Mouse (Mus musculus): ENCODE measurements at regions not wholly inside any gene's neighbourhood (a gene's known extent, or its start where the extent isn't known, plus 50 kb on each side); places are given as distances from the start of the nearest gene placed in this dataset.
"Not testable (repeated sequence)": the region's sequence is repeated elsewhere in the genome, so short reads cannot be mapped to it uniquely, and the experiment has no call there.

DNA sequence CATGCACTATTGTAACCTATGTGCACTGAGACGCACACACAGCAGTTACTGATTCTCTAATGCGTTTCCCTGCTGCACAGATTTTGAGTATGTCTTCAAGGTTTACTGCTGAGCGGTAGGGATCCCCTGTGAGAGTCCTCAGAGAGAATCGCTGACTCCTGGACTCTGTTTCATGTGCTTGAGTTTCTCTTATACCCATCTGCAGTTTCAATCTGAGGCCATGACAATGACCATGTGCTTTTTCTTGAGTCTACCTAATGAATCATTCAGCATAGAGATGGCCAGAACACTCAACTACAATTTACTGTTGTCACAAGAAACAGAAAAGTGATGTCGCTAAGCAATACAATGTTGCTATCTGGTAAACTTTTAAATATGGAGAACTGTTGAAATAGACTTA lies 110.8 kb upstream of the Gm5148 start:
- DNase-seq (ENCODE audit: low read depth): no peak

DNA sequence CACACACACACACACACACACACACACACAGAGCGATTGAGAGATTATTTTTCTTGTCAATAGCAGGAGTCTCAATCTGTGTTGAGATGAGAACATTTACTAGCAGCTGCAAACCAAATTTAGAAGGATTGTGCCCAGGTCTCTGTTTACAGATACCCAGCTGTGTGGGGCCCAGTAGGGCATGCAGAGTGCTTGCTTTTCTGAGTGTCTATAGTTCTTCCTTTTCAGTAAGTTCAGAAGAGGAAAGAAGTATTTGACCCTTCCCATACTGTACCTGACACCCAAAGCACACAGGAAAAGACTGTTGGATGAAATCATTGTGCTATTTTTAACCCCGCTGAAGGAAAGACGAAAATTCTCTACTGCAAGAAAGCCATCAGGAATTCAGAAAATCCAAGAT lies 110.3 kb upstream of the Gm5148 start:
- DNase-seq (ENCODE audit: low read depth): peak; percentile 19

DNA sequence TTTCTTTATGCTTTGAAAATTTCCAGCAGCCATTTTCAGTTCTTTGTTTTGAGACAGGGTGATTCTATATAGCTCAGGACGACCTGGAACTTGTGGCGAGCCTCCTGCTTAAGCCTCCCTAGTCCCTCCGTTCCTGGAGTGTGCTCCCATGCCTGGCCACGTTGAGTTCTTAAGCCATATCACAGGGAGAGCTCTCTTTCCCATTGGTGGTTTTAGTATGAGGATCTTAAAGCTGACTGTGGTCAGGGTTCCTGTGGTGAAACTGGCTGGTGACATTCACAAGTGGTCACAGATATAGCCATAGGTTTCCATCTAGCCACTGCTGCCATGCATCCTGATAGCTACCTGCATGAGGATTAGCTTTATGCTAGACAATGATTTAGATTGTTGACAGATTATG lies 109.1 kb upstream of the Gm5148 start:
- DNase-seq (ENCODE audit: low read depth): no peak

DNA sequence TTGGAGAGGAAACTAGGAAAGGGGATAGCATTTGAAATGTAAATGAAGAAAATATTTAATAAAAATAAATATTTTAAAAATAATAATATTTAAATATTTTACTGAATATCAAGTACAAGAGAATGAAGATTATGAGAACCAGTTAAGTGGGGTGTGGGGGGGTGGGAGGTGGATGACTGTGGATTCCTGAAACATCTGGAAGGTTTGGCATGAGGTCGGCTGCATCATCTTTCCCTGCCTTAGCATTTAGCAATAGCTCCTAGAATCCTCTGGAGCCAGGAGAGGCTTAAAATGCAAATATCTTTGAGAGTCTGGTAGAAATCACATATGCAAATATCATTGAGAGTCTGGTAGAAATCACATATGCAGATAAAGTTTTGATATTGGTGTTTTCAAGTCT lies 103.3 kb upstream of the Gm5148 start:
- DNase-seq (ENCODE audit: low read depth): peak; percentile 52

DNA sequence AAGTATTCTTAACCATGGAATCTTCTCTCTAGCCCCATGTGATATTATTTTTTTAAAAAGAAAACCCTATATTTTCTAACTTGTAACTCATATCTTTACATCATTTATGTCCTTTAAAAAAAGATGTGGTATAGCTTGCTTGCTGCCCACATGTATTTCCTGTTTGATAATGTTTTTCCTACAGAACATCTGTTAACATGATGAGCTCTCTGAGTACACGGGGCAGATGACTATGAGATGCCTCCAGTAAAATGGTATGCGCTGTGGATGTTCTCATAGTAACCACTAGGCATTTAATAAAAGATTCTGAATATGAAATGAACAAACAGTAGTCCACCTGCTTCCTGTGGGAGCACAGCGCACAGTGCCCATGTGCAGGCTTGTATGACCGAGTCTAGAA lies 101.3 kb upstream of the Gm5148 start:
- DNase-seq (ENCODE audit: low read depth): no peak

DNA sequence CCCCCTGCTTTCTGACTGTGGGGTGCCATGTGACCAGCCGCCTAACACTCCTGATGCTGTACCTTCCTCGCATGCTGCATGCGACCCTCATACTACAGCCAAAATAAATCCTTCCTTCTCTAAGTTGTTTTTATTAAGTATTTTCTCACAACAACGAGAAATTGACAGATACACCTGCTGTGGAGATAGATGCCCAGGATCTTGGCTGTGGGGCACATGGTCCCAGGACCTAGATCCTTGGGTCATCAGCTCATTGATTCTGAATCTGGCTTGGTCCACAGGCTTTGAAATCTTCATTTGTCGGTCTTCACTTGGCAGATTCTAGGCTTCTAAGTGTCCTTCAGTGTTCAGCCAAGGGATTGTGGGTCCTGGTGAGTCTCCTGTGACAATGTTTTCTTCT lies 100.4 kb upstream of the Gm5148 start:
- DNase-seq (ENCODE audit: low read depth): no peak

DNA sequence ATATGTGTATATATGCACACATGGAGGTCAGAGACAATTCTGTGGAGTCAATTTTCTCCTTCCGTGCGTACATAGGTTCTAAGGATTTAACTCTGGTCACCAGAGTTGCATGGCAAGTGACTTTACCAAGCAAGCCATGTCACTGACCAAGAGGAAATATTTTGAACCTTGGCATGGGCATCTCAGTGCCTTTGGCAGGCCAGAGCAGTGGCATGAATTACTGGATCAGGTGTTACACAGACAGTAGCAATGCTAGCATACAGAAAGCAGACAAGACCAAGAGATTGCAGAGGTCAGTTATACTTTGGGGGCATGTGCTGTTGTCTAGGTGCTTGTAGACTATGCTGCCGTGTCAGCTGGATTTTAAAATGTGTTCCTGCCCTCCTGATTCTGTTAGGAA lies 95.2 kb upstream of the Gm5148 start:
- no peak for DNase-seq (ENCODE audit: low read depth)

DNA sequence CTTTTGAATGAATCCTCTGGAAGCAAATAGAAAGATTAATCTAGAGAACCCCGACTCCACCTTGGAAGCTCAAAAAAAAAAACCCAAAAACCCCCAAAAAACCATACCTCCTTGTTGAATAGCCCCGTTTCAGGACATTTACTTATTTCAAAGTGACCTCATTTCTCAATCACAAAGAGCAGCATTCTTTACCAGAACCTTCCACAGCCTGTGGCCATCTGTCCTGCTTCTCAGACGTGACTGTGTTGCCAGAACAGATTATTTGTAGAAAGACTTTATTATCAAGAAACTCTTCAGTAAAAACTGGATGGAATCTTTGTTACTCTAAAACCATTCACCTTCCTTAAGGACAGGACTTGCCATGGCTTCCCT lies 93.1 kb upstream of the Gm5148 start:
- DNase-seq (ENCODE audit: low read depth): no peak

DNA sequence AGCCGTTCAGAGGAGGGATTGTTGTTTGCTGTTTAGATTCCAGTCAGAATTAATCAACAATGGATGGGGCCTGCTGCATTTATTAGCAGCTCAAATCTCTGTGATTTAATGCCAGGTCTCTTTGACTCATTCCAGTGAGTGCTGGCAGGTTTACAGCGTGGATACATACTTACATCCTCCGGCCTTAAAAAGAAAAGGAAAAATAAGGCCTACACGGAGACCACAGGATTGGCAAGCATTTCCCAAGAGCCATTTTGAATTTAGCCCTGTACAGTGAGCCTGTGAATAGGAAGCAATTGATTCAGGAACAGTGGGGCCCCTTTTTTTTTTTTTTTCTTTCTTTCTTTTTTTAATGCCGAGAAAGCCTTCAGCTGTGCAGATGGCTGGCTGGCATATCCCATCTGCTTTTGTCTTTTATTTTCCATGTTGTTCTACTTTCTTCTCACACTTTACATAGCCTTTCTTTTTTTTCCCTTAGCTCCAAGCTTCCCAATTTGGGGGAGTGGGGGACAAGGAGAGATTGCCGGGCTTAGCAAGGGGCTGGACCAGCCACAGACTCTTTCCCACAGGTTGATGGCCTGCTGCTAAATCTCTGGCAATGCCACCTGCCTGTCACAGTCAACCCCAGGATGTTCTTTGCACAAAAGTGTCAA lies 92.6 kb upstream of the Gm5148 start:
- DNase-seq (ENCODE audit: low read depth): peak; percentile 84

DNA sequence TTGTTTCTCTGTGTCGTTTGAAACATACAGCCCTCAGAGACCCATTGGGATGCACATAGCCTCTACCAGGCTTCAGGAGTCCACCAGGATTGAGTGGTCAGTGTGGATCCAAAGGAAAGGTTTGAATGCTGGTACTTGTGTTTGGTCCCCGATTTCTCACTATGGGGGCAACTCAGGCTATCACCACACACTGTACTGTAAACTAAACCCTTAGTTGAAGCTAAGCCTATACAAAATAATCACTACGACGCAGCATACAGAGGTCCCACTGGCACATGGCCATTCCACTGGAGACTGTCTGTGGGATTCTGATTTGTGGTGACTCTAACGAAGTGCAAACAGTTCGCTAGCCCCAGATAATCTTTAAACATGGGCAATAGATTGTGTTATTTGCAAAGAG lies 91.5 kb upstream of the Gm5148 start:
- no peak for DNase-seq (ENCODE audit: low read depth)

DNA sequence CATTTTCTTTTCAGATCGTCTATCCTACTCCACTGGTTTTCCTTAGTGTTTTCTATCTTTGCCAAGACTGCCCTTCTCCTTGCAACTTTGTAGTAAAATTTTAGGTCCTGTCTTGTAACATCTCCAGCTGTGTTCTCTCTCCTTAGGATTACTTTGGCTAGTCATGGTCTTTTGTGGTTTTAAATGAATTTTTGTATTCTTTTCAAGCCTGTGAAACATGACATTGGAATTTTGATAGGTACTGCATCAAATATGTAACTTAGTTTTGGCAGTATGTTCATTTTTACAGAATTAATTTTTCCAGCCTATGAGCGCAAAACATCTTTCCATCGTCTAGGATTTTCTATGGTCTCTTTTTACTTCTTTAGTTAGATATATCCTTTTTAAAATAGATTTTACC lies 88.6 kb upstream of the Gm5148 start:
- peak; percentile 25 for DNase-seq (ENCODE audit: low read depth)

DNA sequence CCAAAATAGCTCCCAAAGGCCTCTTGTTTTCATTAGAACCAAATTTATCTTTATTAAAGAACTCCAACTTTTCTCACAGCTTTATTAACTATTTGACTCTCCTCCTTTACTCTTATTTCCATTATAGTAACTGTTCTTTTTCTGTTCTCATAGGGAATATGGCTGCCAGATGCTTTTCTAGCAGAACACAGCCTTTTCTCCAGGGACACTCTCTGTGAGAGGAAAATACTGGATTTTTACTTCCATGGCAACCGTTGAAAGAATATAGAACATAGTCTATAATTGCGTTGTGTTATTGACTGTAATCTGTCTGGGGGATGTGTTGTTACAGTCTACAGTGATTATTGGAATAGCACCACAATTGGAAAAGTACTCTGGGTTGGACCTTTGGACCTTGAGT lies 87.1 kb upstream of the Gm5148 start:
- DNase-seq (ENCODE audit: low read depth): no peak

DNA sequence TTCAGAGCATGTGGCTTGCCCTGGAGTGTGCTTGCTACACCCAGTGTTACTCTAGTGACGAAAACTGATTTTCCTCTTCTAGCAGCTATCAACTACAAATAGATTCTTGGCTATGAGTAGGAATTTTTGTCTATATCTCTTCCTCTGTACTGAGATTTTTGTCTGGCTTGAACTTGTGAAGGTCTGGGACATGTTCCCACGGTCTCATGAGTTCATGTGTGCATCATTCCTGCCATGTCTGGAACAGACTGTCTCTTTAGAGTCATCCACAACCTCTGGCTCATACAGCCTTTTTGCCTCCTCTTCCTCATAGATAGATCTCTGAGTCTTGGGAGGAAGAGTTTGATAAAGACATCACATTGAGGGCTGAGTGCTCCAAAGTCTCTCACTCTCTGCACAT lies 86.5 kb upstream of the Gm5148 start:
- DNase-seq (ENCODE audit: low read depth): no peak

DNA sequence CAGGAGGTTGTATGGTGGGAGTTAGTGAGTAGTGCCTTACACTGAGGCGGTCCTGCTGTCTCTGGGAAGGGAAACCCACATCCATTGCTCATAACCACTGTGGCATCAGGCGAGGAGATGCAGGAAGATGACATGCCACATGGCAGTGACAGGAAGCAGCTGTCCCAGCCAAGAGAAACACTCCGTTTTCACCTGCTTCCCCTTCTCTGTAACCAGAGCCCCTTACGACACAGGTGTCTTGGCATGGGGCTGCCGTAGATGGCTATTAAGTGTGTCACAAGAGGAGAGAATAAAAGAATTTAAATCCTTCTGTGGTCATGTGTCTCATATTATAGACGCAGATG lies 81.5 kb upstream of the Gm5148 start:
- DNase-seq (ENCODE audit: low read depth): no peak

DNA sequence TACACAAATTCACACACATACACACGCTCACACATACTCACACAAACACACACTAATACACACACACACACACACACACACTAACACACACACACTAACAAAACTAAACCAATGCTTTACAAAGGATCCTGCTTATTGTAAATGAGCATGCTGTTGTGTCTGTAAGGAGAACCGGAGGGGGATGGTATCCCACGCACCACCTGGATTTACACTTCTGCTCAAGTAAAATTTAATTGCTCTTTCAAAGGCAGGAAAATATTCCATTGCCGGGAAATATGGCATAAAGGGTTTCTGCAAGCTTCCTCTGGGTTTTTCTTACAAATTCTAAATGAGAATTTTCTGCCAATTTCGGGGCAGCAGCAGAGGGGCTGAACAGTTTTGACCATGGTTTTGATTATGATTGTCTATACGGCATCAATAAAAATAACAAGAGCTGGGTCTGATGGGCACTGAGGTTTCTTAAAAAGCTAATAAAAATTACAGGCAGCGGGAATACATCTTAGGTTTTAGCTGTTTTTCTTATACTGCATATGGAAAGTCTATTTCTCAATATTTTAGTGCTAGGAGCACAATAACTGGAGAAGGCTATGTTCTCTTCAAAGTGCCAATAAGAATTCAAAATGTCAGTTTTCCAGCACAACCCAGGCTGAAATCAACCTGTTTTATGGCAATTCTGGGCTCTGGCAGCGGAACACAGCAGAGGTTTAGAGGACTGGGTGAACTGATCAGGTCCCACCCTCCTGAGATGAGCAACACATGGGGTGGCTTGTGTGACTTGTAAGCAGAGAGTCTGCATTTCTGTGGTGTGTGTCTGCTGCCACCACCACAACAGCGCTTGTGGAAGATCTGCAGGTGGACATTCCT lies 80.9 kb upstream of the Gm5148 start:
- DNase-seq (ENCODE audit: low read depth): no peak

DNA sequence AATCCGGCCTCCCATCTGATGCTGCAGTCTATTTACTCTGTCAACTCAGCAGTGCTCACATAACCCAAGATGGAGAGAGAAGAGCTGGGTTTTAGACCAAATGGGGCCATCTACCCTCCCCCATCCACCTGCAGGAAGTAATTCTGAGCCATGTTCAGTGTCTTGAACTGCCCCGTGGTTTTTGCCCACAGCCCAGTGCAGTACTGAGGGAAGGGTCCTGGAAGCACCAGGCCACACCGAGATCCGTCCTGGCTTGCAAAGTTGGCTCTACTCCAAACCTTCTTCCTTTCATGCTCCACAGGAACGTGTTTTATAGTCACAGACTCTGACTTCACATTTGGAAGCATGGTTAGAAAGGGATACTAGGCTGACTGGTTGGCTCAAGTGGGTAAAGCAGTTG lies 80.0 kb upstream of the Gm5148 start:
- DNase-seq (ENCODE audit: low read depth): no peak

DNA sequence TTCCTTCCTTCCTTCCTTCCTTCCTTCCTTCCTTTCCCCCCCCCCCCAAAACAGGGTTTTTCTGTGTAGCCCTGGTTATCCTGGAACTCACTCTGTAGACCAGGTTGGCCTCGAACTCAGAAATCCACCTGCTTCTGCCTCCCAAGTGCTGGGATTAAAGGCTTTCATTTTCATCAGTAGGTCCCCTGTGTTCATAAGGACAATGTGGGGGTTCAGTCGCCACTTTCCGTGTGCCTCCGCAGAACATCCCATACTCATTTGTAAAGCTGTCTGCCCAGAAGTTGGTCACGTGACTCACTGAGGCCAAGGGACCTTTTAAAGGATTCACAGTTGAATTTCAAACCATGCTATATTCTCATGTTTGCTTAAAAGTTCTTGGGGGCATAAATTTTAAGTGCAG lies 79.5 kb upstream of the Gm5148 start:
- not testable (repeated sequence) for DNase-seq (ENCODE audit: low read depth)

DNA sequence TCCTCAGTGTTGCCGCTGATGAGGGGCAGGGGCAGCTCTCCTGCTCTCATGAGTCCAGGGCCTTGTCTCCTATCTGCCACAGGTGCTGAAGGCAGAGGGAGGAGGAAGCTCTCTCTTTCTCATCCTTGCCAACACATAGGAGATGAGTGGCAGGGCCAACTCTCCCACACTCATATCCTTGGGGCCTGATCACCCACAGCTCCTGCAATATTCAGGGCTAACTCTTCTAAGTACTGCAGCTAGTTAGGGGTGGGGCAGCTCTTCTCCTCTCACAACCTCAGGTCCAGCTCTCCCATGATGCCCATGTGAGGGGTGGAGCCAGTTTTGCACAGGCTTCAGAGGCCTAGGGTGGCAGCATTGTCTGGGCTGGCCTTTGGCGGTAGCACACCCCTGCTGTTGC lies 77.3 kb upstream of the Gm5148 start:
- no peak for DNase-seq (ENCODE audit: low read depth)

DNA sequence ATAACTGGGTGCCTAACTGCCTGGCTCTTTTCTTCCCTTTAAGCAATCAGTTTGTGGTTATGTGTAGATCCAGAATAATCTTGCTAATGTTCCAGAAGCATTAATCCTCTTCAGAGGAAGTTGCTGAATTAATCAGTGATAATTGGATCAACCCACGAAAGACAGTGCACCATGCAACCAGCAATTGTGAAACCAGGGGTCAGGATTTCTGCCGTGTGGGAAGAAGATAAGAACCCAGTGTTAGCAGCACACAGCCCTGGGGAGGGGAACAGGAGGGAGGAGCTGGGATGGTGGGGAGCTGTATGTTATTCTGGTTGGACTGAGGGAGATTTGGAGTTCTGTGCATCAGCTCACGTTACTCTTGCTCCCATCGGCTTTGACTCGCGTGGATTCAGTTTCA lies 75.5 kb upstream of the Gm5148 start:
- no peak for DNase-seq (ENCODE audit: low read depth)

DNA sequence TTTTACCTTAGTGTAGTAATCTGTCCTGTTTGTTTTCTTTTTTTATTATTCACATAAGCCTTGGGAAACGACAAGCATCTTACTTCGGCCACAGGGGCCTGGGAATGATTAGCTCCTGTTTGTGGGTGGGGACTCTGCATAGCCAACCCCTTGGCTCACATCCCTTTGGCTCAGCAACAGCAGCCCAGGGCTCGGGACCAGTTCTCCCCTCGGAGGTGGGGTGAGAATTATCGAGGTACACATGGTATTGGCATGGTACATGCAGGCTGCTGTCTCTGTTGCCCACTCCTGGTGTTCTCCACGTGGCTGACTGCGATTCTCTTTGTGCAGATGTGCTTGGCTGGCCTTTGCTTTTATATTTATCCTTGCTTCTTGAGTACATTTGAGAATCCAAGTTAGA lies 65.4 kb upstream of the Gm5148 start:
- peak; percentile 18 for DNase-seq (ENCODE audit: low read depth)

DNA sequence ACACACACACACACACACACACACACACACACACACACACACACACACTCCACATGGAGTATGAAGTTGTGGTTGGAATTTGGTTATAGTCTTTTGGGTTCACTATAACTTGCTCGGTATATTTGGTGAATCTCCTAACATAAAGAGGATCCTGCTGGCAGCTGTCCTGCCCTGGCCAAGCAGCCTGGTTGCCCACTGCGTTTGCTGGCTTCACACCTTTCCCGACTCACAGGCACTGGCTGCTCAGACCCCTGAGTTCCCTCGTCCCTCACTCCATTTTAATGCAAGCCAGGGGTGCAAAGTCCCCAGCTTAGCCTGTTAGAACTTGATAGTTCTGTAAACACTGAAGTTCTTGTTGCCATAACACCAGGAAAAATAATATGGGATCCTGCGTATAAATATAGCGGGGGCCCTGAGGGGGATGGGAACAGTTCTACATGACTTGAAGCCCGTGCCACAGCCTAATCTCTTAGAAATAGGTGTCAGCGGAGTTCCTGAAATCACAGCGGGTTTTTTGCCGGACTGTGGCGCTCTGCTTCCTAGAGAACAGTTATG lies 64.9 kb upstream of the Gm5148 start:
- DNase-seq (ENCODE audit: low read depth): no peak

DNA sequence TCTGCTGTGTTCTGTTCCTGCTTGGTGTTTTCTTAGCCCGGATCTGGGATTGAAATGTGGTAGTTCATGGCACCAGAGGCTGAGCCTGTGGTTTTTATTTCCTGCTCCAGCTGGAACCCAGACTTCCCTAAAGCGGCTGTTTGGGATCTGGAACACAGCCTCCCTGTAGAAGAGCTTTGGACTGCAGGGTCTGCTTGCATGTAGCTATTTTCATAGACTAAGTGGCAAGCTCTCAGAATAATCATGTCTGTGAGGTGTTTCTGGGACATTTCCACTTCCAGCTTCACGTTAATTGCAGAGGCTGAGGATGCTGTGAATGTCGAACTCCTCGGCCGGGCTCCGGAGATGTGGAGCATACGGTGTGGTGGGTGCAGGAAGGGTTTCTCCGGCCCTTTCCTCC lies 64.1 kb upstream of the Gm5148 start:
- no peak for DNase-seq (ENCODE audit: low read depth)

DNA sequence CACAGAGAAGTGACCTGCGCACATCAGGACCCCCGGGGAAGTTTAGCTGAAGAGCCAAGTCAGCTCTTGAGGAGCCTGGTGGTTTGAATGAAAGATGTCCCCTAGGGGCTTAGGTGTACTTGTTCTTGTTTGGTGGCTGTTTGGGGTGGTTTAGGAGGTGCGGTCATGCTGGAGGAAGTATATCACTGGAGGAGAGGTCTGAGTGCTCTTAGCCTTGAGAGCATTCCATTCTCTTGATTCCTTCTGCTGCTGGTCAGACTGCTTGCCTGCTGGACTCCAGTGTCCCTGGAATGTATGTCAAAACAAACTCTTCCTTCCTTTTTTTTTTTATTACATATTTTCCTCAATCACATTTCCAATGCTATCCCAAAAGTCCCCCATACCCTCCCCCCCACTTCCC lies 62.5 kb upstream of the Gm5148 start:
- DNase-seq (ENCODE audit: low read depth): no peak

DNA sequence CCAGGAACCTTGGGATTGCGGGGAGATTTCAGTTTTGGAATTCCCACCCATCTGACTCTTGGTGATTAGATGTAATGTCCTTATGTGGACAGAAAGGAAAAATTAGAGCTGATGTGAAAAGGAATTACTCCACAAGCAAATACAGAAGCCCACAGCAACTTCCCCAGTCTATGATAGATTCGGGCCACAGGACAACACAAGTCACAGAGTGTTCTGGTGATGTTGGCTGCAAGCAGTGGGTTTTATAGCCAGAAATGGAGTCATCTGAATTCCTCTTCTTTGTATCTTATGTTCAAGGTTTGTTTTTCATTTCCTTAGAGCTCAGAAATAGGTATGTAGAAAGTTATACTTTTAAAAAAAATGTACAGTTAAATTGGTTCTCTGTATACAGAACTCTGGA lies 56.8 kb upstream of the Gm5148 start:
- no peak for DNase-seq (ENCODE audit: low read depth)
